Mouse (Mus musculus): Measurements from ENCODE around the gene Vmn1r185.
"Not testable (repeated sequence)": the region's sequence is repeated elsewhere in the genome, so short reads cannot be mapped to it uniquely, and the experiment has no call there.

Vmn1r185 gene

DNA sequence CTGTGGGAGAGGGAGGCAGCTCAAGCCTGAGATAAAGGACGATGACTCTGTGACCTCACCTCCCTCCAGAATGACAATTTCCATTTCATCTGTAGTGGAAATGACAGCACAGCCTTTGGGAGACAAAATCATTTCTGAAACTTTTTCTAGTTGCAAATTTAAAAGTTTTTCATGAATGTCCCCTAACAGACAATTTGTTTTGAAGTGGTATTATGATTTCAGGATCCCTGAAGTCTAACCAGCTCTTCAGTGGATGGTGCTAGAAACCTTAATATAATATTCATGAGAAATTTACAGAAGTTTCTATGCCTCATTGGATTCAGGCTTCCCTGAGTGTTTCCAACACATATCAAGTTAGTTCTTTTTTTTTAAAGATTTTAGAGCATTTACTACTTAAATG, at the start of gene Vmn1r185:
Vmn1r185 (minus strand) TSS at position 101 of the 400 bp plus-strand sequence.
- DNase-seq (ENCODE audit: low spot score): not testable (repeated sequence)

DNA sequence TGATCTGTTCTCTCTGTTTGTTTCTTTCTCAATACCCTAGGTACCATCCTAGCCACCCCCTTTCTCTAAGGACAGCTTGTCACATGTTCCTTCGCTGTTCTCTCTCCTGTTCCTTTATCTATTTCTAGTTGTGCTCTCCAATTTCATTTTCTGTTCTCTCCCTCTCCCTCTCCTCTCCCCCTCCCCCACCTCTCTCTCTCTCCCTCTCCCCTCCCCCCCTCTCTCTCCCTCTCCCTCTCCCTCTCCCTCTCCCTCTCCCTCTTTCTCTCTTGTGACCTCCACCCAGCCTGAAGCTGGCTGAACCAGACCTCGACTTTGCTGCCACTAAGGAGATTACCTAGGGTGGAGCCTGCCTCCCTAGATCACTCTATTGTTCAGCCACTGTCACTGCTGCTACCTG, 49.2 kb upstream of the Vmn1r185 start:
- not testable (repeated sequence) for DNase-seq (ENCODE audit: low spot score)

DNA sequence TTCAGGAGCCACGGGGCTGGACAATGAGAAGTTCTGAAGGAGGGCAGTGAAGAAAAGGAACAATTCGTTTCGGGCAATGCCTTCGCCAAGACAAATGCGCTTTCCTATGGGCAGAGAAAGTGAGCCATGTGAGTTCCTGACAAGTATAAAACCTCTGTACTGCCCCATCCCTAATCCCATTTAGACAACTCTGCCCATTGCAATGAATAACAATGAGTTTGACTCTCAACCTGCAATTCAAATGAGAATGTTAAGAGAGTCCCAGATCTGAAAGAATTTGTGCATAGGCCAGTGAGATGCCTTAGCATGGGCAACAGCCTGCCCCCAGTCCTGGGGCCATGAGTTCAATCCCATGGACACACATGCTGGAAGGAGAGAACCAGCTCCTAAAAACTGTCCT, 47.7 kb upstream of the Vmn1r185 start:
- no peak for DNase-seq (ENCODE audit: low spot score)

DNA sequence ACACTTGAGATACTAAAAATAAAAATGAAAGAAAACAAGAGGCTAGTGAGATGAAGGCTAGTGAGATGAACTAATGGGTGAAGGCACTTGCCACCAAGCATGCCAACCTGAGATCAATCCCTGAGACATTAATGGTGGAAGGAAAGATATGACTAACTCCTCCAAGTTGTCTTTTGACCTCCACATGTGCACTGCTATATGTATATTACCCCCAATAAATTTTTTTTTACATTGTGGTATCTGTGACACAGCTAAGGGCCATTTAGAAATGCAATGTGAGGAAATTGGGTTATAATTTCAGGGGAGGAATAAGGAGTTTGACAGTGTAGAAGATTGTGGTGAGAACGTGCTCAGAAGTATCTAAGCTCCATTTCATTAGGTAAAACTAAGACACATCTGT, 28.5 kb downstream of the Vmn1r185 start:
- no peak for DNase-seq (ENCODE audit: low spot score)

DNA sequence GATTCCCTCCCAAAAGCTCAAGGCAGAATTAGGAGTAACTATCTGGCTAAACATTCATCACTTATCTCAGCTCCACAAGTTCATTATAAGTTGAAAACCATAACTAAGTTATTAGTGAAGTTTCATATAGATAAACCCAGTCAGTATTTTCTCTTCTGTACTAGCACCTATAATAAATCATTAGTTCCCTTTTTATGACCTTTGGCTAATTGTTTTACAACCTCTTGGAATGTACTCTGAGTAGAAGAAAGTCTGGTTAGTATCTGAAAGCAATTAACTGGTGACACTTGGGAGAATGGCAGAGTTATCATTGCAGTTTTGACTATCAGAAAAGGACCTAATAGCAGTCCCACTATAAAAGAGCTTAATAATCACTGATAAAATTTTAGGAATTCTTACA, 29.2 kb downstream of the Vmn1r185 start:
- DNase-seq (ENCODE audit: low spot score): no peak

All from urinary bladder, postnatal 25 days (tissue).